Mouse (Mus musculus) retina, adult 2 months (tissue): ENCODE results near the gene Rgs16.
"Not testable (repeated sequence)": the region's sequence is repeated elsewhere in the genome, so short reads cannot be mapped to it uniquely, and the experiment has no call there.

ENCODE experiments used
- DNase-seq: peaks from one replicate; pipeline ENCODE4 v3.0.0-alpha.2; 2012; ENCODE audit warnings: low read depth, low spot score

The Rgs16 gene

GRCm38 (mm10) chr1:153751763-153752301, 11.7 kb downstream of the Rgs16 start:
- DNase-seq: no peak

- DNase-seq: no peak
Measured at GRCm38 (mm10) chr1:153752521-153752920, 12.4 kb downstream of the Rgs16 start.

GRCm38 (mm10) chr1:153753725-153754464, 13.7 kb downstream of the Rgs16 start:
- no peak for DNase-seq

GRCm38 (mm10) chr1:153764136-153764535, 24.0 kb downstream of the Rgs16 start:
- DNase-seq: no peak

- no peak for DNase-seq
Measured at GRCm38 (mm10) chr1:153766298-153766697, 26.1 kb downstream of the Rgs16 start.

GRCm38 (mm10) chr1:153767281-153767680, 27.1 kb downstream of the Rgs16 start:
- no peak for DNase-seq

- DNase-seq: no peak
Measured at GRCm38 (mm10) chr1:153768465-153768864, 28.3 kb downstream of the Rgs16 start.

- DNase-seq: not testable (repeated sequence)
Measured at GRCm38 (mm10) chr1:153769571-153769970, 29.4 kb downstream of the Rgs16 start.

GRCm38 (mm10) chr1:153769998-153770775, 30.0 kb downstream of the Rgs16 start:
- no peak for DNase-seq

GRCm38 (mm10) chr1:153770776-153771167, 30.6 kb downstream of the Rgs16 start:
- DNase-seq: no peak

GRCm38 (mm10) chr1:153775174-153775573, 35.0 kb downstream of the Rgs16 start:
- no peak for DNase-seq

GRCm38 (mm10) chr1:153776257-153776656, 36.1 kb downstream of the Rgs16 start:
- no peak for DNase-seq

GRCm38 (mm10) chr1:153778205-153778604, 38.1 kb downstream of the Rgs16 start:
- no peak for DNase-seq

GRCm38 (mm10) chr1:153783339-153783738, 43.2 kb downstream of the Rgs16 start:
- DNase-seq: no peak

GRCm38 (mm10) chr1:153785608-153786007, 45.5 kb downstream of the Rgs16 start:
- DNase-seq: no peak

- no peak for DNase-seq
Measured at GRCm38 (mm10) chr1:153790708-153791107, 50.6 kb downstream of the Rgs16 start.

GRCm38 (mm10) chr1:153794241-153794640, 54.1 kb downstream of the Rgs16 start:
- DNase-seq: no peak
